Mouse (Mus musculus) natural killer cell, adult 2 months (primary cell): ENCODE results near the gene Gm9903.

Experiments
- DNase-seq, 2 experiments: peaks; one replicate each; pipeline ENCODE4 v3.0.0; 2022; ENCODE audit warnings: low spot score in 2 of 2

Gm9903 gene

DNA sequence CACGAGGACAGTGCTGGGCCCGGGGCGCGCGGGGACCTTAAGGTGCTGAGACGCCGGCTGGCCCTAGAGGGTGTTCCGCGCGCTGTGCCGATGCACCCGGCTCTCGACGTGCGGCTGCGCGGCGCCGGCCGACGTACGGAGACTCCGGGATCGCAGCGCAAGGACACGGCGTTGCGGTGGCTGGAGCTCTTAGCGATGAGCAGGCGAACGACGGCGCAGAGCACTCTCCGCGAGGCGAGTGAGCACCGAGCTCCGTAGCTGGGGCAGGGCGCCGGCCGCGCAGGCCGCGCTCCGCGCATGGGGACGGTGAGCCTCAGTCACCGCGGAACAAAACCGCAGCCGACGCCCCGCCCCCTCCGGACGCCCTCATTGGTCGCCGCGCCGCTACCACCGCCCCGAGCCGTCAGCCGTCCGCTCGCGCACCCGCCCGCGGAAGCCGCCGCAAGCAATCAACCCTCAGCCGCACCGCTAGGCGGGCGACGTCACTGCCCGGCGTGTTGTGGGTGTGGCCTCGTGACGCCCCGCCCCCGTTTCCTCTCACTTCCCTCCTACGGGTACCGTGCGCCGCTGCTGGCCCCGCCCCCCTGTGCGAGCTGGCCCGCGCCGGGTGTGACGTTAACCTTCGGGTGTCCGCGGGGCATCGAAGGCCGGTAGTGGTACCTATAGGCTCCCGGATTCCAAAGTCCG is at the start of gene Gm9903, which contains the start of gene Fam53a:
Gm9903 (plus strand) TSS at position 625 of the 687 bp plus-strand sequence.
Fam53a (minus strand) TSS at position 335 of the 687 bp plus-strand sequence.
- DNase-seq: peak; percentile 99 to 100

DNA sequence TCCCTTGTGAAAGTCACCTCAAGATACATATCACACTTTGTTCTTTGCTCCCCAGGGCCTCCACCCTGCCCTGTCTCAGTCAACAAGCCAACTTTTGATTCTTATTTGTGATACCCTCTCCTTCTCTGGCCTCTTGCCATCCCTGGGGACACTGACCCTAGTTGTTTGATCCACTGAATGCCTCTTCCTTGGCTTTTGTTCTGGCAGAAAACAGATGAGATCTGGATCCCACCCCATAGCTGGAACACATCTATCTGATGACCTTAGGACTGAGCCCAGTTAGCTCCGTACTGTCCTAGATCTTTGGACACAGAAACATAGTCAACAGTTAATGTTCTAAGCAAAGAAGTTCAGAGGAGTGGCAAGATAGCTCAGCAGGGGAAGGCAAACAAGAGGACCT is 49.4 kb upstream of the Gm9903 start:
- no peak for DNase-seq

DNA sequence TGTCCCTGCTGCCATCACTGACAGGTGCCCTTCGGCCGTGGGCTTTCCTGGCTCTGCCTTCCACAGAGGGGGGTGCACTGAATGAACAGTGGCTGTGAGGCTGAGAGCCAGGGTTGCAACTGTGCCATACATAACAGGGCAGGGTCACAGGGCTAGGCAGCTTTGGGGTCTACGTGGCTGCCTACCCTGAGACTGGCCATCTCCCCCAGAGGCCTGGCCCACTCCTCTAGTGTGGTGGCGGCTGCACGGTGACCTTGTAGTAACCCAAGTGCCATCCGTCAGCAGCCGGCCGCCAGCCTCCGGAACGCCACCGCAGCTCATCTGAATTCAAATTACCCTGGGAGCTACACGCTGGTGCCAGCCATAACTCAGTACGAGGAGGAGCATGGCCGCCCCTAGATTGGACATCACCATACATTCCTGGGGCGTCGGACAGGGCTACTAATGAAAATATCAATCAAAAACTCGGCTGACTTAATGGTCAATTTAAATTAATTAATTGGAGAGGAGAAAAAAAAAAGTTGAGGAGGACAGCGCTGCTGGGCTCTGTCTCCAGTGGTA is 42.1 kb upstream of the Gm9903 start:
- no peak for DNase-seq

- DNase-seq: no peak
These were observed 41.7 kb upstream of the Gm9903 start for GRCm38 (mm10) chr5:33588066-33588465.

DNA sequence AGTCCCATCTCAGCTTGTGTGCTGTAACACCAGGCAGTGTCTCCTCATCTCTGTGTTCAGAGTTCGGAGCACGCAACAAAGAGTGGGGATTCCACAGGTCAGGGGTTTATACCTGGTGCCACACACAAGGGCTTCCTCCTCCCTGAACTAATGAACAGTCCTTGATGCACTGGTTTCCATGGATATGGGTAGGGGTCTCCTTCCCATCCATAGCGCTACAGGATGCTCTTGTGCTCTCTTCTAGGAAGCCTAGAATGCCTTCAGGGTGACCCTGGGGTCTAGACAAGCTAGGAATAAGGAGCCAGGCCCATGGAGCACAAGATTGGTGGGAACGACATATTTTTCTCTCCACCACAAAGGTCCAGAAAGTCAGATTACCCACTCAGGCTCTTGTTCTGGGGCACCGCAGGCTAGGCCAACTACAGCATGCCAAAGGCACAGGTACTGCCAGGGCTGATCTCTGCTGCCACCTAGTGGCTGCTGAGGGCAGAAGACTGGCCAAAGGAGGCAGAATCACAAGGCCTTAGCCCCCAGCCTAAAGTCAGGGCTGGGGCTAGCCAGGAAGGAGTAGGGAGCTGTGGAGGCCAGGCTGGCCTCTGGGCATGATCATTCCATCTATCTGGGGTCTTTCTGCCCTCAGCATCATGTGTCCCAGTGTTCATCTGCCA is 40.4 kb upstream of the Gm9903 start:
- peak; percentile 56 to 59 for DNase-seq

GRCm38 (mm10) chr5:33593620-33594019 is 36.1 kb upstream of the Gm9903 start:
- DNase-seq: no peak

DNA sequence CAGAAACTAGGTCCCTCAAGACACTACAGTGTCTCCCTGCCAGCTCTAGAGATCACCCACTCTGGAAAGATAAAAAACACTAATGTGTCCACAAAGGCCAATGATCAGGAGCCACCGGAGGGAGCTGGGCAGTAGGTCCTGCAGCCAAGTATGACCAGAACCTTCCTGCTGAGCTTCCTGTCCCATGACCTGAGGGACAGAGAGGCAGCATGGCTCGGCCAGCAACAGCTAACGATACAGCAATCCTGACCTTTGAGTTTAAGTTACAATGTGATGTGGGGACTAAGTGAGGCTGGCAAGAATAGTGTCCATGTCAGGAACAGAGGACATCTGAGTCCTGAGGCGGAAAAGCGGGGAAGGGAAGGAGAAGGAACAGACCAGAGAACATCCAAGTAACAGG is 24.4 kb upstream of the Gm9903 start:
- DNase-seq: no peak

GRCm38 (mm10) chr5:33606631-33607030 is 23.1 kb upstream of the Gm9903 start:
- DNase-seq: no peak

- no peak for DNase-seq
These were observed 22.3 kb upstream of the Gm9903 start for GRCm38 (mm10) chr5:33607434-33607833.

- DNase-seq: no peak
These were observed 20.5 kb upstream of the Gm9903 start for GRCm38 (mm10) chr5:33609226-33609625.

GRCm38 (mm10) chr5:33611795-33612194 is 17.9 kb upstream of the Gm9903 start:
- no peak for DNase-seq

DNA sequence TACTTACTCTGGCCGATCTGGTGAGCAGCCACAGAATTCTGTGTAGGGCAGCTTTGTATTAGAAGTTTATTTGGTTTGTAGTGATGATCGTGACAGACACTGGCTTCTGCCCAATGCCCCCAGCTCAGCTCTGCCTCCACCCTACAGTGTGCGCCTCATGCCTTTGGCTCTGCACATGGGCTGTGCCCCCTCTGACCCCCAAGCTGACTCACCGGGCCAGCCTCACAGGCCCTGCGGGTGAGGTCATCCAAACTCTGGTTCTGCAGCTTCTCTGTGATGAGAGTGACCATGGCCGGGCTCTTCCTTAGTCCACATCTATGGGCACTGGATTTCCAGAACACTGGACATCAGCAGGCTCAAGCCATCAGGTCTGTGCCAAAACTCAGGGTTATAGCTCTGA is 15.3 kb upstream of the Gm9903 start:
- no peak for DNase-seq

- no peak for DNase-seq
These were observed 7.1 kb upstream of the Gm9903 start for GRCm38 (mm10) chr5:33622671-33623070.

DNA sequence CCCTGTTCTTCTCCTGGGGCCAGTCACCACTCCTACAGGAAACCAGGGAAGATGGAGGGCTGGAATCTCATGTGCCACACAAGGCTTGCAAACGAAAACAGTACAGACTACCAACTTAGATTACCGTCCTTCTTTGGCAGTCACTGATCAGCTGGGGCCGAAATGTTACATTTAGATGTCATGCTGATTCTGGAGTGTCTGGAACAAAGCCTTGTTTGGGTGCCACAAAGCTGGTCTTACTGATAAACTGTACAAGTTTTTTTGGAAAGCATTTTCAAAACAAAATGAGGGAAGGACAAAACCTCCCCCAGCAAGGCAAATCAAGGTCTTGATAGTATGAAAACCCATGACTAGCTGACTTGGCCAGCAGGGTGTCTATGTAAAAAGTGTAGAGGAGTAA is 6.0 kb upstream of the Gm9903 start:
- DNase-seq: no peak

GRCm38 (mm10) chr5:33627968-33628367 is 1.8 kb upstream of the Gm9903 start:
- no peak for DNase-seq

GRCm38 (mm10) chr5:33628820-33629300 is 865 bp upstream of the Gm9903 start:
- DNase-seq: peak; percentile 62 to 64

DNA sequence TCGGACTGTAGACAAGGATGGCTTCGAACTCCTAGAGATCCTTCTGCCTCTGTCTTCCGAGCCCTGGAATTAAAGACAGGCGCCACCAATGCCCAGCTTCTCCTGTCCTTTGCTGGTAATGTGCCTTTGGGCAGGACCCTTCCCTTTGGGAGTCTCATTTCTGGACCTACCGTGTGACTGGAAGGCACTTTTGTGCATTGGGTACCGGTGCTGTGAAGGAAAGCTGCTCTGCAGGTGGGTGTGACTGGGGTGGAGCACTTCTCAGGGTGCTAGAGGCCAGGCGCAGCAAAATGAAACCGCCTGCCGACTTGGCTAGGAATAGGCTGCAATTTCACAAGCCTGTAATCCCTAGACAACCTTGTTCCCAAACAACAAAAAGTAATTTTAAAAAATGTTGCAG is 336 bp downstream of the Gm9903 start:
- peak in 1 of 2 experiments; percentile 12 for DNase-seq

DNA sequence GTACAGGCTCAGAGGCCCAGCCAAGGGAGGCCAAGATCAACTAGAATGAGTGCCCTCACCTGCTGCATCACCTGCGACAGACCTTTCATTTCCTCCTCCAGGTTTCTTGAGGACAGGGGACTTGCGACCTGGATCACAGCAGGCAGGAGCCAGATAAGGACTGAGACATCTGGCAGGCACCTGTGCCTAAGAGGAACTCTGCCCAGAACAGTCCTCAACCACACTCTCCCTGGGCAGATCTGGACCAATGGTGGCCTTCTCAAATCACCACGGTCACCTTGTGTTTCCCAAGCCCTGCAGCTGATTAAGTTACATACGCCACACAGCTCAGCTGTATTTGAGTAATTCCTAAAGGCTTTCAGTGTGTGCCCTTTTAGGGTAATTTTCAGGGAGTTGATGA is 890 bp downstream of the Gm9903 start:
- no peak for DNase-seq

DNA sequence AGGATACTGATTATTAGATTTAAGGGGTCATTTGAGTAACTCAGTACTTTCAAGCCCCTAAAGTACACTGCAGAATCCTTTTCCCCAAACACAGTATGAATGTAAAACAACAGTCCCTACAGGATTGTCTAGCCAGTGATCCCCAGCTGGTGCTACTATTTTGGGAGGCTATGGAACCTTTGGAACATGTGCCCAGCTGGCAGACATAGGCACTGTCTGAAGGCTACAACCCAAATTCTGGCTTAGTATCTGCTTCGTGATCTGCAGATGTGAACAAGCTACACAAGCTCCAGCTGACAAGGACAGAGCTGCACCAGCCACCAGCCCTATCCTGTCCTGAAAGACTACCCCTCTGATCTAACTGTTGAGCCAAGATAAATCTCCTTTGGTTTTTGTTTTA is 2.8 kb downstream of the Gm9903 start:
- no peak for DNase-seq

- no peak for DNase-seq
These were observed 5.6 kb downstream of the Gm9903 start for GRCm38 (mm10) chr5:33635361-33635760.

DNA sequence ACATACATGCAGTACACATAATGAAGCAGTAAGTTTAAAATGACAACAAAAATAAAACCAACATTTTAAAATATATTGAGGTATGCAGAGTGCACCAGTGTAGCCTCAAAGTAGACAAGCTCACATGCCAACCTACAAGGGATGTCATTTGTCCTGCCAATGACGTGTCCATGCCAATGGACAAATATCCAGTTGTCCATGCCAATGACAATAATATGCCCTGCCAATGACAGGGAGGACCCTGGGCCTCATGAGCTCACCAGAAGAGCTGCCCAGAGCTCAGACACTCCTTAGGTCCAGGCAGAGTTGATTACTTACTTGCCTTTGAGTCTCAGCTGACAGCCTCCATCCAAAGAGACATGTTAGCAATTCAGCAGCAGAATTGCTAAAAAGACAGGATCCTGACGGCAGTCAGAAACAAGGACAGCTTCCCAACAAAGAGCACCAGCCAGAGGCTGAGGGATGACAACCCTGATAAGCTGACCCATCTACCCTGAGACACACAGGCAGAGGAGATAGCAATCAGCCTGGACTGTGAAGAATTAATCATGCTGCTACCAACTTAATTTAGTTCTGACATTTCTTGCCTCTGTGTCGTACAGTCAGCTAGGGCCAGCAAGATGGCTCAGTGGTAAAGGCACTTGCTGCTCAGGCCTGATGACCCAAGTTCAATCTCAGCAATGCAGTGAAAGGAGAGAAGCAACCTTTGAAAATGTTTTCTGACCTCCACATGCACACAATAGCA is 8.1 kb downstream of the Gm9903 start:
- DNase-seq: no peak

DNA sequence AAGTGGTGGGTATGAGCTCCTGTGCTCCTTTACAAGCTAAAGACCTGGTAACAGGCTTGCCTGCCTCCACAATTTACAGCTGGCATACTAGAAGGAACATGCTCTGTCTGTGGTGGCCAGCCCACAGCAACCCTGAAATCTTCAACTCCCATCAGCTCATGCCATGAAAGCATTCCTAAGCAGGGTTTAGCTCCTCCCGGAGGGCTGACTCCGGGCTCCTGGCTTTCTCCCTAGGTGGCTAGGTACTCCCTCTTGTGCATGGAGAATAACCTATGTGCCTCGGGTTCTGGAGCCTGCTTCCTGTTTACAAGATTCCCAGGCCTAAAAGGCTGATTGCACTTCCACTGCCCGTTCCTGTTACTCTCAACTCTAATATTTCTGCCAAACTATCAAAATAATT is 9.1 kb downstream of the Gm9903 start:
- DNase-seq: no peak
